Mouse (Mus musculus) lung, postnatal 0 days (tissue): ENCODE data around the gene Suclg2.

Source experiments
- CTCF ChIP-seq: IDR thresholded peaks from 2 replicates; pipeline ENCODE4 v1.5.1; 2016; ENCODE audit warnings: antibody characterized with exemption, mild to moderate bottlenecking
- EP300 ChIP-seq: IDR thresholded peaks from 2 replicates; pipeline ENCODE4 v1.6.1; 2016; ENCODE audit warnings: antibody characterized with exemption, mild to moderate bottlenecking, control low read depth

- no peak for TF ChIP-seq CTCF
- TF ChIP-seq EP300: no peak
Measured at GRCm38 (mm10) chr6:95491043-95491442, 227.6 kb downstream of the Suclg2 start.
